Mouse (Mus musculus) heart, postnatal 14 days (tissue): ENCODE measurements around the gene Dlgap1. TPM values are rescaled to one million over a fixed set of nuclear protein-coding genes. Genes with fewer than 3 reads are reported as not detected.
"Not testable (repeated sequence)": the region's sequence is repeated elsewhere in the genome, so short reads cannot be mapped to it uniquely, and the experiment has no call there.

Source experiments
- DNase-seq, 2 experiments: peaks; one replicate each; pipeline ENCODE4 v3.0.0; 2021 to 2022
- intact Hi-C: fragments of 180-260 bp; cut with DNase I; formaldehyde crosslinking; loops from one replicate; pipeline ENCODE4 v1.15.1; 2025
- total RNA-seq, 2 experiments: library from RNA; stranded (reverse); gene quantifications; 2 replicates each; pipeline ENCODE4 v1.2.3; 2021

Gene Dlgap1
- total RNA-seq, 2 experiments from 2014 or later = 0.39 to 1.3 TPM

GRCm38 (mm10) chr17:70513736-70514135 lies 544.9 kb downstream of the Dlgap1 start:
- DNase-seq = no peak
- intact Hi-C loops = no loop called here

DNA sequence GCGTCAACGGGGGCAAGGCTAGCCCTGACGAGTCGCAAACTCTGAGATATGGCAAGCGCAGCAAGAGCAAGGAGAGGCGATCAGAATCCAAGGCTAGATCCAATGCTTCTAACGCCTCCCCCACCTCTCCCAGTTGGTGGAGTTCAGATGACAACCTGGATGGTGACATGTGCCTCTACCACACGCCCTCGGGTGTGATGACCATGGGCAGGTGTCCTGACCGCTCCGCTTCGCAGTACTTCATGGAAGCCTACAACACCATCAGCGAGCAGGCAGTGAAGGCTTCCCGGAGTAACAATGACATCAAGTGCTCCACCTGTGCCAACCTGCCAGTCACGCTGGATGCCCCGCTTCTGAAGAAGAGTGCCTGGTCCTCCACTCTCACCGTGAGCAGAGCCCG lies 547.6 kb downstream of the Dlgap1 start:
- DNase-seq = no peak
- intact Hi-C loops = no loop called here

DNA sequence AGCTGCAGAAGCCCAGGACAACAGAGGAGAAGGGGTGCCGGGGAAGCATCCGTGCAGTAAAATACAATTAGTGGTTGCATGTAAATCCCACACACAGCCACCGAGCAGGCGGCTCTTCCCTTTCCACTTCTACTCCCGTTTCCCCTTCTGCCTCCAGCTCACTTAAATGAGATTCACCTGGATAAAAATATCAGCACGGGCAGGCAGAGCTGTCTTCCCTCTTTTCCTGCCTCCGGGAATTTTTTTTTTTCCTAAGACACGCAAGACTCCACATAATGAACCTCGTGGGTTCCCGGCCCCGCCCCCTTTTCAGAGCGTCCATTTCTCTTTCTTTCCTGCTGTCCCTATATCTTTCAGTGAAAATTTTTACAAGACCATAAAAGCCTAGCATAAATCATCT lies 548.5 kb downstream of the Dlgap1 start:
- DNase-seq = no peak
- intact Hi-C loops = no loop called here

GRCm38 (mm10) chr17:70521058-70521851 lies 552.4 kb downstream of the Dlgap1 start:
- intact Hi-C loops = loop anchor here (10.0 kb wide), 1 partner anchor 444 kb away; no protein-coding TSS in a partner anchor

GRCm38 (mm10) chr17:70521971-70522370 lies 553.1 kb downstream of the Dlgap1 start:
- DNase-seq = no peak
- intact Hi-C loops = loop anchor here (10.0 kb wide), 1 partner anchor 443 kb away; no protein-coding TSS in a partner anchor

More at GRCm38 (mm10) chr17:70521058-70521851, 552.4 kb downstream of the Dlgap1 start:
- no peak for DNase-seq

DNA sequence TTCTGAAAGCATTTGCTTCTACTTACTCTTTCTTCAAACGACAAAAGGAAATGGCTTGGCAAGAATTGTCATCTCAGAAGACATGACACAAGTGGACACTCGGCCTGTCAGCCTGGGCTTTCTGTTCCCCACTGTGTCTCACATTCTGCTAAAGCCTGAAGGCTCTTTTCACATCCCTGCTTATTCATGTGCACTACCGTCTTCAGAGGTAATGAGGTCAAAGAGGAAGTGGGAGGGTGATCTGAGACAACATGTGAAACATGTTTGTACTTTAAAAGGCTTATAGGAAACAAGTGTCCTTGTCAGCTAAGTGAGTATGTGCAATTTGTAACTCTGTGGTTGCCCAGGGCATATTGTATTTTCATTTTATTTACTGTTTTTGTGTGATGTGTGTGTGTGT lies 557.1 kb downstream of the Dlgap1 start:
- intact Hi-C loops = loop anchor here (2.0 to 10.0 kb wide), 3 partner anchors 107 to 439 kb away; no protein-coding TSS in a partner anchor
- DNase-seq = no peak

DNA sequence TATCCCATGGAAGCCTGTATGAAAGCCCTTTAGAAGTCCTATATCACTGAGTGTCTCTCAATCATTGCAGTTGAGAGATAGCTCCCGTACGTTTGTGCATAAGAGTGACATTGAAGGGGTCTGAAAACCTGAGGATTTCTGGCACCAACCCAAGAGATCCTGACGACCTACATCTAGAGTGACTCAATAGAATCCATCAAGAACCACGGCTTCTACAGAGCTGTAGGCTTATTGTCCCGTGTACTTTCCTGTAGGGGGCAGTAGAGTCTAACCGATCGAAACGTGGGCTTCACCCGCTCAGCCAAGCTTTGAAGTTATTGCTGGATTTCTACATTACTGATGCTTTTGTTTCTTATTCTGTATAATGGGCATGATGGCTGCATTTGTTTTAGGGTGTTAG lies 558.2 kb downstream of the Dlgap1 start:
- intact Hi-C loops = loop anchor here (2.0 to 10.0 kb wide), 3 partner anchors 106 to 438 kb away; no protein-coding TSS in a partner anchor
- peak; percentile 10 to 31 for DNase-seq

GRCm38 (mm10) chr17:70528196-70529187 lies 559.6 kb downstream of the Dlgap1 start:
- DNase-seq = peak in 1 of 2 experiments; percentile 4
- intact Hi-C loops = loop anchor here (10.0 kb wide), 1 partner anchor 436 kb away; no protein-coding TSS in a partner anchor

DNA sequence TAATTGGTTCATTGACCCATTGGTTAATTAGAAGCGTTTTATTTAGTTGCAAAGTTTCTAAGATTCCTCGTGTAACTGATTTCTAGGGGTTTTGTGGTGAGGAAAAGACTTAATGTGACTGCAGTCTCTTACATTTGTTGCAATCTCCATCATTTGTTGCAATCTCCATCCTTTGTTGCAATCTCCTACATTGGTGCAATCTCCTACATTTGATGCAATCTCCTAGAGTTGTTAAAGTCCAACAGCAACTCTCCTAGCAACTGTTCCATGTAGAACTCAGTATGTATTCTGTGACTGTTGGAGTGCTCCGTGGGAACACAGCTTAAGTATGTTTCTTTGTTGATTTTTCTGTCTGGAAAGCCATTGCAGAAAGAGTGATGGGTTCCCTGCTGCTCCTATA lies 565.4 kb downstream of the Dlgap1 start:
- intact Hi-C loops = no loop called here
- no peak for DNase-seq

GRCm38 (mm10) chr17:70541816-70542215 lies 572.9 kb downstream of the Dlgap1 start:
- intact Hi-C loops = no loop called here
- no peak for DNase-seq

DNA sequence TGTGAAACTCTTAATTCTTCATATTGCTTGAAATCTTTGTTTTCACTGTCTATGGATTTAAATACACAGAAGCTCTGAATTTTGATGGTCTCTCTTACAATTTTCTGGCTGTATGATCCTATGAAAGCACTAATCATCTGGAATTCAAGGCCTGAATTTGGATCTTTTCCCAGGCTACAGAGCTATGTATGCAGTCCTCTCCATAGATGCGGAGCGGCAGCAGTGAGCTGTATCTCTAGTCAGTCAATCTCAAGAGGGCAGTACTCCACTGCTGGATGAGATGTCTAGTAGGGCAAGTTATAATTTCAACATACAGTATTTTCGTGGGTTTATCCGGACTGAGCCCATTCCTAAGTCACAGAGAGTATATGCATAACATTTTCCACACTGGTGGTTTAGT lies 581.9 kb downstream of the Dlgap1 start:
- no peak for DNase-seq
- intact Hi-C loops = no loop called here

GRCm38 (mm10) chr17:70561547-70561946 lies 592.7 kb downstream of the Dlgap1 start:
- intact Hi-C loops = no loop called here
- no peak for DNase-seq

DNA sequence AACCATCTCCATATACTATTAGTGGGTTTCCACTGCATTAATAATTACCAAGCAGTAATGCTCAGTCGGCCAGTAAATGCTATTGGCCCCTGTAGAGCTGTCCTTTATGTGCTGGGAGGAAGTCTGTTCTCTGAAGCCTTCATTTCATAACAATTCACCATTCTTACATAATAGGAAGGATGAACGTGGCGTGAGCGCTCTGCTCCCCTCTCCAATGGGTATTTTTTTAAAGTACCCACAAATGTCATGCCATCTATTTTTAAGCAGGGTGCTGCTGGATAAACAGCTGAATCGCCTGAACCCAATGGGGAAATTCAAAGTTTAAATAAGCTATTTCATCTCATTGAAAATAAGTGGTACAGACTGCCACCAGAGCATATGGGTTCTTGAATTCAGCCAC lies 602.0 kb downstream of the Dlgap1 start:
- DNase-seq = no peak
- intact Hi-C loops = no loop called here

- DNase-seq = no peak
- intact Hi-C loops = no loop called here
These were observed 614.2 kb downstream of the Dlgap1 start for GRCm38 (mm10) chr17:70583042-70583441.

DNA sequence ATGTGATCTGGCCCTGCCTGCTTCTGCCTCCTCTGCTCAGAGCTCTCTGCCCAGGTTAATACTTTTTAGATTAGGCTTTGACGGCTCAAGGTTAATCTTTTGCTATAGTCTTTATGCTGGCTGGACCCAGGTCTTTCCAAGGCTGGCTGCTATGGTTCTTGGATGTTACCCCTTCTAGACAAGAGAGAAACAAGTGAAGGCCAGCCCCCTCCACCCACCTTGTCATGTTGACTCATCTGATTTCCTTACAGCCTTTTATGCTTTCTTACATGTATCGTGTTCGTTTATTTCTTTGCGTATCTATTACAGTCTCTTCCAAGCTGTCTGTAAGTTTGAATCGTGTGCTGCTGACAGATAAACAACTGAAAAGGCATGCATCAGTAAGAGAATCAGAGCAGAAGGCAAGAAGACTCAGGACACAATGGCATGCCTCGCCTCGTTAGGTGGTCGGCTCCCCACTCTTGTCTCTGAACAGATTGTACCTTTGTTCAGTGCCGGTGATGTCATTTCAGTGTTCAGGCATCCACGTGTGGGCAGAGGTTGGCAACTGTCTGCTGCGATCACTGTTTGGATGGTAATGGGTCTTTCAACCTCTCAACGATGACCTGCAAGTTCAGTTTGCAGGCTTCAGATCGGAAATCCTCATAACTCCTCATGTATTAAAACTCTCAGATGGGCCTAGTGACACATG lies 618.0 kb downstream of the Dlgap1 start:
- intact Hi-C loops = no loop called here
- no peak for DNase-seq

DNA sequence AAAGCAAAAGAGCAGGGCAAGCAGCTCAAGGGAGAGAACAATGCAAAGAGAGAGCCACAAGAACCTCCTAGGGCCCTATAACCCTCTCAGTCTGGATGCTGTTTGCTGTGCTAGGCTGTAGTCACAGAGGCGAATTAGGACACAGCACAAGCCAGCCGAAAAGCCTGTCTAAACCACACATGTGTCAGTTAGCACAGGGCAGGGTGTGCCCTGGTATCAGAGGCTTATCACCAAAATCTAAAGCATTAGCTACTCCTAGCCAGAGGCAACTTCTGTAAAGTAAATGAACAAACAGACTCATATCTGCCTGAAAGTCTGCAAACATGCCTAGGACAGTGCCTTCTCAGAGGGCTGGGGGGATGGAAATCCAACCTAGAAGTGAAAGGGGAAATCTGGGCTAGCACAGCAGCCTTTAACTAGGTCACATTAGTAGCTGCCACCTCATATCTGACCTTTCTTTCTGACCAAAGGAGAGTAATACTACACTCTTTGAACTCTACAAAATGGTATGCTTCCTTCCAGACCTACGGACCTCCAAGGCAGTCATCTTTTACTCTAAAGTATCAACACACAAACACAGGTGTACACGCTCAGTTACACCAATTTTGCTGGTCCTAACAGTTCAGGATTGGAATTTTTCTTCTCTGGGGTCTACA lies 619.2 kb downstream of the Dlgap1 start:
- DNase-seq, intact Hi-C loops: not testable (repeated sequence)

DNA sequence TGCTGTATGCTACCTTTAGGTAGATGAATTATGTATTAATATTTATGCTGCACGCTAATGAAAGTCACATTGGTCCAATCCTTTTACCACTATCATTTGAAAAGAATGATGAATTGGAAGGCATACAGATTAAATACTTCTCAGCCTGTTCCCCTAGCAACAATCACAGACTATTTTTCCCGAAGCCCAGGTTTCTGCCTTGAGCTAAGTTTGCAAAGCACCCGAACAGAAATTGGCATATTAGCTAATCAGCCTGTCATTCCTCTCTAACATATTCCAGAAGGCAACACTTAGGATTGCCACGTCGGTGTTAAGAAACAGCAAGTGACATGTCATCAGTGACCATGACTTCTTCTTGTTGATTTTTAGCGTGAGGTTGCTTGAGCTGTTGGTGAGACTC lies 619.8 kb downstream of the Dlgap1 start:
- DNase-seq = no peak
- intact Hi-C loops = no loop called here

DNA sequence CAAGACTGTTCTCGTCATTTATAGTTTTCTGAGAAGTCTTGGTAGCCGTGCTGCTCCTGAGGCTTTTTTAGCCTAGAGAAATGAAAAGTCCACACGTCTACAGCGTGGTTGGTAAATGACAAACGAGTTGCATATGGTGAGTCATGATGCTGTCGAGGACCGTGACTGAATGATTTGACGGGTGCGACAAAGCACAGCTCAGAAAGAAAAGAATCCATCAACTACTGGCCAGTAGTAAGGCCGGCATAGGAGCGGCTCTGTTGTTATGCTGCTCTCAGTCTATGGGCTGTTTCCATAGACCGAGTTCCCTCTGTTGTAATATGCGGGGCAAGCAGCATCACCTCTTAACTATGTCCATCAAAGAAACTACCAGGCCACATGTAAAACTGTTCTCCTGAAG lies 620.3 kb downstream of the Dlgap1 start:
- intact Hi-C loops = no loop called here
- DNase-seq = no peak

- intact Hi-C loops = no loop called here
- no peak for DNase-seq
These were observed 621.6 kb downstream of the Dlgap1 start for GRCm38 (mm10) chr17:70590506-70590905.

- no peak for DNase-seq
- intact Hi-C loops = no loop called here
These were observed 625.4 kb downstream of the Dlgap1 start for GRCm38 (mm10) chr17:70594277-70594676.
